Mouse (Mus musculus) lung, adult 2 months (tissue): ENCODE results near the gene Igfbp5.

Source experiments
- CTCF ChIP-seq: fragments of 200-500 bp; IDR thresholded peaks from 2 replicates; pipeline ENCODE4 v1.5.1; 2011; ENCODE audit warnings: mild to moderate bottlenecking, low read length, control low read depth; ENCODE audit not compliant: insufficient read depth
- POLR2A ChIP-seq: fragments of 200-500 bp; IDR thresholded peaks from 2 replicates; pipeline ENCODE4 v1.6.1; 2011; ENCODE audit warnings: low read depth, mild to moderate bottlenecking, control low read depth, low read length, borderline replicate concordance; ENCODE audit errors: extremely low read depth

DNA sequence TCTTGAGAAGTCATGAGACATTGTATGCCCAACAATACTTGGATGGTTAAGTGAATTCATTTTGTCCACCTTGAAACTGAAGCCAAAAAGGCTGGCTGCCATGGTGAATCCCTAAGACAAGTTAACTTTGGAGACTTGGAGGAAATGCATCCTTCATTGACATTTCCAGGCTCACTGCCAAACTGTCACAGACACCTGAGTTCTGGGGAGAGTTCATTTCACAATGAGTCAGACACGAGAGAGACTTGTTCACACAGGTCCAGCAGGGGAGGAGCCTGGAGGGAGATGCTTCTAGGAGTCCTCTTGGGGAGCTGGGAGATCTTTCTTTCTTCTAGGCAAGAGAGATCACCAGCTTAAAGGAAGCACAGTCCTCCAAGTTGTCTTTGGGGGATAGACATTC lies 13.2 kb upstream of the Igfbp5 start:
- TF ChIP-seq CTCF = no peak
- no peak for TF ChIP-seq POLR2A
